Mouse (Mus musculus) frontal cortex, postnatal 14 days (tissue): ENCODE measurements around the gene Jpt2.
A peak's percentile ranks its signal among the peaks of the same experiment; 100 is the strongest.
"Not testable (repeated sequence)": the region's sequence is repeated elsewhere in the genome, so short reads cannot be mapped to it uniquely, and the experiment has no call there.

ENCODE experiments used
- DNase-seq, 2 experiments: peaks; one replicate each; pipeline ENCODE4 v3.0.0; 2022; ENCODE audit warnings: low spot score in 2 of 2

Jpt2 gene

GRCm38 (mm10) chr17:24960135-24960851, at the start of gene Jpt2:
Gene Jpt2 (minus strand): TSS chr17:24960689.
- DNase-seq: peak; percentile 95

- no peak for DNase-seq
These were observed 47.0 kb upstream of the Jpt2 start for GRCm38 (mm10) chr17:25007480-25007879.

DNA sequence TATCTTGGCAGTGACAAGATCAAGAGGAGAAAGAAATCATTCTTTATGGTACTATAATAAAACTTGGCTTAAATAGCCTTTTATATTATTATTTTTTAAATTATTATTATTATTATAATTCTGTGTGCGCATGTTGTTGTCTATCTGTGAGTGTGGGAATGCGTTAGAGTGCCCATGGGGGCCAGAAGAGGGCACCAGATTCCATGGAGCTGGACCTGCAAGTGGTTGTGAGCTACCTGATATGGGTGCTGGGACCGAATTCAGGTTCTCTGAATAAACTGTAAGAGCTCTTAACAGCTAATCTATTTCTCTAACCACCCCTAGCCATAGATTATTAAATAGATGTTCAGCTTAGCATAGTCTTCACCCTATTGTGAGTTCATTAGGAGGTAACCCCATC, 44.6 kb upstream of the Jpt2 start:
- DNase-seq: no peak

DNA sequence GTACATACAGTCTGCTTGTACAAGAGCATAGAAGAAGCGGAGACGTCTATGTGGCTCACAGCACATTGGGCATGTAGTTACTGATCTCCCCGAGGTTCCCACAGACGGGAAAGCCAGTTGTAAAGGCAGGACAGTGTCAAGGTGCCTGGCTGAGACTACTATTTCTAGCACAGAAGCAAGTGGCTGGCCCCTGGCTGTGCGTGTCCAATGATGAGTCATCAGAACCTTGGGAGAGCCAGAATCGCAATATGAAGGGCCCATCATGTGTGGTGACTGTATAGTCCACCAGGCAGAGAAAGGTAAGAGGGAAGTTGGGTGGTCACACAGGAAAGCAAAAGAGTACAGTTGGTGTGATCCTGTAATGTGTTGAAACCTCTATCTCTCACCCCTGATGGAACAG, 34.2 kb upstream of the Jpt2 start:
- no peak for DNase-seq

DNA sequence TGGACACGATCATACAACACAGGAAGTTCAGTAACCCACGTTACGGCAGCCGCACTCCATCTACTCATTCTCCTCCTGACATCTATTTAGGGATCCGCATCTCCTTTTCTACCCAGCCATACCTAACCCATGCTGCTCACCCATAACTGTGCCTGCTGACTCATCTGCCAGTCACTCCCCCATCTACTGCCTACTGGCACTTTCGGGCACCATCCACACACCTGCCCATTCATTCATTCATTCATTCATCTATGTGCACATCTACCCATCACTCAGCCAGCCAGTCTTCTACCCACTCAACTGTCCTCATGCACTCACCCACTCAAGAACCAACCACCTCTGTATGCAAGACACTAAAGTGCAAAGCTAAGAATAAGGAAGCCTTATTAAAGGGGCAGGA, 26.7 kb upstream of the Jpt2 start:
- no peak for DNase-seq

DNA sequence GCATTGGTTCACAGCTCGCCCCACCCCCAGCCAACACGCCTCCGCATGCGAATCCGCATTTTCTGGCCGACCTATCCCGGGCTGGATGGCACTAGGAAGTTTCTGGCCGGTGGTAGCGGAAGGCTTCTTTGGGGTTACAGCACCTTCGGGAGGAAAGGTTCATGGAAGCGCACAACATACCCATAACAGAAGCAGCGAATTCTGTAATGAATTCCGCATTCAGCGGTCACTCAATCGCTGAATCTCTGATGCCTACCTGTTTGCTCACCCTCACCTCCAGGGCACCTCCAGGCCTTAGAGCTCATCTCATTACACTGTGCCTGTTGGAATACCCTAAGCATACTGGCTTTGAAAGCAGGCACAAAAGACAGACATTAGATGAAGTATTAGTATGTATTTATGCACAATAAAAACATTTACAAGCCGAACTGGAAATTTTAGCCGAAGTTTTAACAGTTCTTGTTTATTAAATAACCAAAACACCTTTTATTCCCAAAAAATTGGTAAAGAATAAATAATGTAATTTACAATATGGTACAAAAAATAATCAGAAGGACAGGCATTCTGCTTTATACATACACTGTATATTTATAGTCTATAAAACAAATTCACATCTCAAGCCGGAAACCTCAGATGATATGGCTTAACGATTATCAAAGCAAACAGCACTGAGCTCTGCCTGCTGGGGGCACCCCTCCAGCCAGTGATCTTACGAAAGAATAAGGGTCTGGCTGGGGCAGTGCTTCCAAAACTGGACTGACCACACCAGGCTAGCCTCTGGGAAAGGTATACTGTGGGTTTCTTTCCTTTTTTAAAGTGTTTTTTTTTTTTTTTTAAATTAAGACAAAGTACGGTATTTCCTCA, 595 bp upstream of the Jpt2 start:
- no peak for DNase-seq

DNA sequence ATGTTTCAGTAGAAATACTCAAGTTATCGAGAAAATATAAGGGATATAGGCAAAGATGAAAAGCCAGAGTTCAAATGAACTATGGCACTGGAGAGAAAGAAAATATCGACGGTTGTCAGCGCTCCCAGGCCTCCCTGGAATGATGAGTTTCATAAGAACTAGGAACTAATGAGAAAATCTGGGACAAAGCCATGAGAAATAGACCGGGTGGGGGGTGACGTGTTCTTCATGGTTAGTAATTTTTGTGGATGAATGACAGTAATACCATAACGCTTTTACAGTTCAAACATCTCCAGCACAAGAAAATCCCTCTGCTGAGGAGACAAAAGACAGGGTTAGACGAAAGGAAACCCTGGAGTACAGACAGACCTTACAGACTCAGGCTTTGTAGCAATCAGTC, 1.1 kb downstream of the Jpt2 start:
- no peak for DNase-seq

- DNase-seq: no peak
These were observed 7.2 kb downstream of the Jpt2 start for GRCm38 (mm10) chr17:24953291-24953690.

GRCm38 (mm10) chr17:24950671-24951070, 9.8 kb downstream of the Jpt2 start:
- DNase-seq: no peak

DNA sequence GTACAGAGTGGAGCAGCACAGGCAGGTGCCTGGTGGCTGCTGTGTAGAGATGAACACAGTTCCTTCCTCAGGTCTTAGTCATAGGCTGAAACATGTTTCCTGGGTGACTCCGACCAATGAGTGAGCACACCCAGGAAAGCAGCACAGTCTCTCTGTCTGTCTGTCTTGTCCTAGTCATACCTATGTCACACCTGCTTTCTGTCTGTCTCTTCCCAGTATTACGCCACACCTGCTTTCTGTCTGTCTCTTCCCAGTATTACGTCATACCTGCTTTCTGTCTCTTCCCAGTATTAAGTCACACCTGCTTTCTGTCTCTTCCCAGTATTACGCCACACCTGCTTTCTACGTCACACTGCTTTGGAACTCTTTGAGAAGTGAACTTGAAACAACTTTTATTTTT, 12.3 kb downstream of the Jpt2 start:
- no peak for DNase-seq

GRCm38 (mm10) chr17:24943589-24943988, 16.9 kb downstream of the Jpt2 start:
- DNase-seq: not testable (repeated sequence)

DNA sequence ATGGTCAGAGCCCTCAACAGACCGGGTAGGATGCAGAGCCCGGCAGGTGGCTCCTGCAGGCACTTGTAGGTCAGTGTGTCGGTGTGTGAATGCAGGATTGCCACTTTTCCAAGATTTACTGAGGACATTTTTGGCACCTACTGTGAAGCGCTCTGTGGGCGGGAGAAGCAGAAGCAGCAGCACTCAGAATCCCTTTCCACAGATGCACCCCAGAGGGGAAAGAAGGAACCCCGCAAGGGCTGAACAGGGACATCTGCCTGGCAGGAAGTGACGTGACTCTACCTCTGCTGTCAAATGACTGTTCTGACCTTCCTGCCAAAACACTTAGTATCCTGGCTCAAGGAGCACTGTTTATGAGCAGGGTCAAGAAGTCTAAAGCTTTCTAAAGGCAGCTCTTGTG, 17.5 kb downstream of the Jpt2 start:
- DNase-seq: peak; percentile 30 to 38

GRCm38 (mm10) chr17:24942453-24942852, 18.0 kb downstream of the Jpt2 start:
- peak; percentile 13 to 28 for DNase-seq

GRCm38 (mm10) chr17:24937266-24937665, 23.2 kb downstream of the Jpt2 start:
- no peak for DNase-seq

GRCm38 (mm10) chr17:24936259-24937237, 23.9 kb downstream of the Jpt2 start, which contains the start of gene Mapk8ip3:
Gene Mapk8ip3 (minus strand): TSS chr17:24936977.
- peak; percentile 91 to 94 for DNase-seq

DNA sequence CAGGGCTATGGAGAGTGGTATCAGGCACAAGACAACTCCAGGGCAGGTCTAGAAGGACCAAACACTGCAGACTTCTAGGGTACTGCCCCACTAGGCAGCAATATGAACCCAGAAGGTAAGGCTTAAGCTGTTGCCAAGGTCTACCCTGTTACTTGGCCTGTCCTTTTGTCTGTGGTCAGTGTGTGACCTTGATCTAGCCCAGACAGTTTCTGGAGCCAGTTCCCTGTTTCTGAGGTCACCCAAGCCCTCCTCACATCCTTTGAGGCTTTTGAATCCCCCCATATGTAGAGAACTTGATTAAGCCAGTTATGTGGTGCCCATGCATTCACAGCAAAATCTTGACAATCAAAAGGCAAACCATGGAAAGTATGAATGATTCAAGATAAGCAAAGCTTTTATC, 24.8 kb downstream of the Jpt2 start:
- DNase-seq: no peak

GRCm38 (mm10) chr17:24934926-24935325, 25.6 kb downstream of the Jpt2 start:
- no peak for DNase-seq

- no peak for DNase-seq
These were observed 27.3 kb downstream of the Jpt2 start for GRCm38 (mm10) chr17:24933163-24933562.

GRCm38 (mm10) chr17:24932431-24932830, 28.1 kb downstream of the Jpt2 start:
- no peak for DNase-seq

- DNase-seq: no peak
These were observed 31.0 kb downstream of the Jpt2 start for GRCm38 (mm10) chr17:24929506-24929905.

- DNase-seq: no peak
These were observed 37.2 kb downstream of the Jpt2 start for GRCm38 (mm10) chr17:24923246-24923645.

DNA sequence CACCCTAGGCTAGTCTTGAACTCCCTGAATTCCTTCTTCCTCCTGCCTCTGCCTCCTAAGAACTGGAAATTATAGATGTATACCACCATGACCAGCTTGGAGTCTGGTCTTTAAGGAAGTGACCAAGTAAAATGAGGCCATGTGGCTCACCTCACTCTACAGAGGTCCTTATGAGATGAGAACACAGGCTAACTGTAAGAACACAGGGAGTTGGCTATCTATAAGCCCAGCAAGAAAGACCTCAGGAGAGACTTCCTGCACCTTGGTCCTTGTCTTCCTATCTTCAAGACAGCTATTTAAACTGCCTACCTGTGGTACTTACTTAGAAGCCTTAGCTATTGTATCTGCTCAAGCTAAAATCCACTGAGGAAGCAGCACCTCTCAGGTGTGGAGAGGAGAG, 46.5 kb downstream of the Jpt2 start:
- DNase-seq: no peak
